9 mouse cellular contexts compared by ENCODE assay signal in the genomic region with DNA sequence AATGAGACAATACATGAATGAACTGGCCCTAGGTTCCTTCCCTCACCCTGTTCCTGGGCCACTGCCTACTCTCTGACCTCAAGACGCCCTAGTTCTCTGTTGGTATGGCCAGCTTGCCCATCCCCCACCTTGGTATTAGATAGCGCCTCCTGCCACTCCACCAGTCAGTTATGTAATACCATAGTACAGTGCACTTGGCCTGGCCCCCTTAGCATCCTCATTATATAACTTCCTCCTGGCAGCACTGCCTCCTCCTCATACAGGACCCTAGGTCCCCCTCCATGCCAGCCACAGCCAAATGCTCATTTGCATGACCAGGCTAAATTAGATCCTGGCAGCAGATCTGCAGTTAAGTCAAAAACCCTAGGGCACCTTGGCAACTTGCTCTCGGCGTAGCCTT. TPM values are rescaled to one million over a fixed set of nuclear protein-coding genes. Genes with fewer than 3 reads are reported as not detected.
DNase-seq lines count a peak whose midpoint lies in the region; ATAC-seq lines count a peak whose summit lies in the region.
"Had no signal": no experiment of that assay in that cellular context is flagged by ENCODE, and none has a peak within 500 bp of the region (broad histone marks: within the 10 kb centered on the region; RNA-seq: fewer than 3 reads in every experiment).

No protein-coding gene starts in this region.

- 66% methylated on average over 4 of the region's 4 CpGs for WGBS in liver, embryonic 15.5 days (ENCODE audit: insufficient replicate concordance)

- peaks cover 100% of the 10 kb centered on the region for H3K36me3 ChIP-seq in liver, embryonic 15.5 days (replicated peaks)

- peak overlapping the region; percentile 20; the same call in 1 of the 2 replicates for H3K27ac ChIP-seq in liver, embryonic 15.5 days (replicated peaks)

- no peaks in the 10 kb centered on the region for H3K27me3 ChIP-seq in liver, embryonic 15.5 days

- no peak overlapping the region for H3K9ac ChIP-seq in liver, embryonic 15.5 days

- no peak overlapping the region for H3K4me2 ChIP-seq in liver, embryonic 15.5 days

- peak; percentile 47 for DNase-seq in adrenal gland, adult 2 months
- no peak for DNase-seq in adrenal gland, postnatal 25 days
- peak; percentile 61 for DNase-seq in layer of hippocampus, adult 9-11 months
- no peak for DNase-seq in layer of hippocampus, postnatal 36 days
- peak; percentile 17 to 30 for DNase-seq in cerebellum, postnatal 36 days
- no peak for DNase-seq in ovary, postnatal 36 days (ENCODE audit: low spot score)
- DNase-seq in right cerebral cortex, postnatal 14 days, result no peak

- no peaks in the 10 kb centered on the region for H3K9me3 ChIP-seq in liver, embryonic 15.5 days (replicated peaks)

- peaks cover 89% of the 10 kb centered on the region for H3K4me1 ChIP-seq in liver, embryonic 15.5 days (replicated peaks)

- no peak overlapping the region for H3K4me3 ChIP-seq in liver, embryonic 15.5 days (replicated peaks)

- no peak for ATAC-seq in liver, embryonic 15.5 days (ENCODE audit: insufficient read depth)

RNA-seq across cellular contexts. Expression of gene Plekho2, which starts 18.8 kb away (rescaled TPM):
- total RNA-seq in adrenal gland, adult 2 months (2021), result 10 to 100 TPM; 49.9 to 61.0 TPM
- 48.8 and 61.6 TPM in 2 replicates for polyA plus RNA-seq in adrenal gland, adult 2 months (2012; rRNA removed)
- 58.2 and 64.5 TPM in 2 replicates for total RNA-seq in adrenal gland, postnatal 25 days (2021)
- total RNA-seq in layer of hippocampus, postnatal 36 days (2021), result 10 to 100 TPM in 1 of 2 experiments, 1 to 10 TPM in 1; 9.8 to 10.9 TPM
- polyA plus RNA-seq in liver, embryonic 15.5 days (2015; fragmentation: Nextera tagmentation; extraction: Ambion mirVana), result 27.0 and 27.3 TPM in 2 replicates

RNA-seq across cellular contexts. Expression of gene Pif1, which starts 25.9 kb away (rescaled TPM):
- under 1 TPM; 0.29 to 0.45 TPM for total RNA-seq in adrenal gland, adult 2 months (2021)
- 0.42 and 0.46 TPM in 2 replicates for polyA plus RNA-seq in adrenal gland, adult 2 months (2012; rRNA removed)
- 1.1 and 1.6 TPM in 2 replicates for total RNA-seq in adrenal gland, postnatal 25 days (2021)
- under 1 TPM; 0.12 to 0.25 TPM for total RNA-seq in layer of hippocampus, postnatal 36 days (2021)
- polyA plus RNA-seq in liver, embryonic 15.5 days (2015; fragmentation: Nextera tagmentation; extraction: Ambion mirVana), result 10.0 and 13.2 TPM in 2 replicates

RNA-seq across cellular contexts. Expression of gene Ankdd1a, which starts 41.0 kb away (rescaled TPM):
- 1 to 10 TPM in 1 of 2 experiments, under 1 TPM in 1; 0.32 to 3.3 TPM for total RNA-seq in adrenal gland, adult 2 months (2021)
- polyA plus RNA-seq in adrenal gland, adult 2 months (2012; rRNA removed), result 0.45 and 0.98 TPM in 2 replicates
- 2.1 and 3.5 TPM in 2 replicates for total RNA-seq in adrenal gland, postnatal 25 days (2021)
- 1 to 10 TPM; 2.9 to 3.5 TPM for total RNA-seq in layer of hippocampus, postnatal 36 days (2021)
- 0.09 TPM in 1 of 2 replicates, not detected in the other for polyA plus RNA-seq in liver, embryonic 15.5 days (2015; fragmentation: Nextera tagmentation; extraction: Ambion mirVana)
- total RNA-seq: heart, postnatal 14 days had no signal

Comparison
In these comparisons a context has a peak if more than half of its experiments do, and no peak if none do; other contexts are left out.
1. DNase-seq: peak in adrenal gland, adult 2 months (single experiment), layer of hippocampus, adult 9-11 months (single experiment) and cerebellum, postnatal 36 days (2 of 2); none in adrenal gland, postnatal 25 days (single experiment), layer of hippocampus, postnatal 36 days (0 of 2), ovary, postnatal 36 days (single experiment) and right cerebral cortex, postnatal 14 days (single experiment).